Mouse (Mus musculus): ENCODE data around the gene Nek11.

- TF ChIP-seq CTCF (IDR thresholded peaks at IDR 0.05; ENCODE audit: low read depth), result no peak
- no peak for TF ChIP-seq EP300 (optimal IDR thresholded peaks at IDR 0.05)
Observed at GRCm38 (mm10) chr9:105134536-105134935, 260.8 kb downstream of the Nek11 start.

All from stomach, postnatal 0 days (tissue).